Mouse (Mus musculus) MN1 (cell line): ENCODE measurements around the gene Fgfr2.

Source experiments
- DNase-seq: peaks from one replicate; pipeline ENCODE4 v3.0.0-alpha.2; 2016; ENCODE audit warnings: low spot score

Gene Fgfr2

GRCm38 (mm10) chr7:132816528-132816927 is 306.6 kb downstream of the Fgfr2 start:
- no peak for DNase-seq

- DNase-seq, result no peak
Measured at GRCm38 (mm10) chr7:132815081-132815480, 308.1 kb downstream of the Fgfr2 start.

GRCm38 (mm10) chr7:132814089-132814450 is 309.1 kb downstream of the Fgfr2 start:
- no peak for DNase-seq

- DNase-seq, result peak; percentile 70
Measured at GRCm38 (mm10) chr7:132813416-132814088, 309.6 kb downstream of the Fgfr2 start, which contains the start of gene Fam53b. Gene Fam53b (minus strand): TSS chr7:132813886.

GRCm38 (mm10) chr7:132812619-132813415 is 310.3 kb downstream of the Fgfr2 start:
- peak; percentile 16 for DNase-seq

GRCm38 (mm10) chr7:132811716-132812618 is 311.2 kb downstream of the Fgfr2 start:
- DNase-seq, result no peak

- DNase-seq, result peak; percentile 78
Measured at GRCm38 (mm10) chr7:132810879-132811278, 312.3 kb downstream of the Fgfr2 start.

- peak; percentile 14 for DNase-seq
Measured at GRCm38 (mm10) chr7:132810368-132810767, 312.8 kb downstream of the Fgfr2 start.

GRCm38 (mm10) chr7:132809721-132810120 is 313.4 kb downstream of the Fgfr2 start:
- no peak for DNase-seq

GRCm38 (mm10) chr7:132808841-132809682 is 314.1 kb downstream of the Fgfr2 start:
- peak; percentile 45 for DNase-seq

- DNase-seq, result peak; percentile 13
Measured at GRCm38 (mm10) chr7:132808051-132808796, 314.9 kb downstream of the Fgfr2 start.

GRCm38 (mm10) chr7:132806926-132807857 is 316.0 kb downstream of the Fgfr2 start:
- DNase-seq, result no peak

- DNase-seq, result no peak
Measured at GRCm38 (mm10) chr7:132806286-132806685, 316.9 kb downstream of the Fgfr2 start.

- no peak for DNase-seq
Measured at GRCm38 (mm10) chr7:132804951-132805350, 318.2 kb downstream of the Fgfr2 start.

GRCm38 (mm10) chr7:132804461-132804860 is 318.7 kb downstream of the Fgfr2 start:
- no peak for DNase-seq

- no peak for DNase-seq
Measured at GRCm38 (mm10) chr7:132803962-132804361, 319.2 kb downstream of the Fgfr2 start.

GRCm38 (mm10) chr7:132803336-132803735 is 319.8 kb downstream of the Fgfr2 start:
- DNase-seq, result no peak

GRCm38 (mm10) chr7:132802691-132803090 is 320.5 kb downstream of the Fgfr2 start:
- no peak for DNase-seq

GRCm38 (mm10) chr7:132802066-132802465 is 321.1 kb downstream of the Fgfr2 start:
- no peak for DNase-seq
